Mouse (Mus musculus) kidney, postnatal 0 days (tissue): ENCODE measurements at regions not wholly inside any gene's neighbourhood (a gene's known extent, or its start where the extent isn't known, plus 50 kb on each side); places are given as distances from the start of the nearest gene placed in this dataset.
A peak's percentile ranks its signal among the peaks of the same experiment; 100 is the strongest.

Experiments
- ATAC-seq: fragments of 200-750 bp; cut with Nextera tagmentation; replicated peaks from 2 replicates; pipeline ENCODE4 v1.8.0; 2017; ENCODE audit warnings: low read depth, moderate number of reproducible peaks, moderate TSS enrichment, moderate library complexity; ENCODE audit not compliant: low FRiP score
- DNase-seq: peaks from one replicate; pipeline ENCODE4 v3.0.0-alpha.2; 2016; ENCODE audit warnings: low spot score
- H3K27ac ChIP-seq: fragments of 300-500 bp; sonication (generic); 2 replicates; pipeline ENCODE4 v1.5.1; 2014; ENCODE audit warnings: mild to moderate bottlenecking
- H3K27me3 ChIP-seq: fragments of 300-500 bp; sonication (generic); 2 replicates; pipeline ENCODE4 v1.6.1; 2014; ENCODE audit warnings: low read length, mixed read lengths; ENCODE audit not compliant: insufficient read depth
- H3K36me3 ChIP-seq: fragments of 300-500 bp; sonication (generic); 2 replicates; pipeline ENCODE4 v1.6.1; 2014; ENCODE audit warnings: low read length, mixed read lengths; ENCODE audit not compliant: insufficient read depth
- H3K4me1 ChIP-seq: fragments of 300-500 bp; sonication (generic); replicated peaks from 2 replicates; pipeline ENCODE4 v1.6.1; 2014; ENCODE audit warnings: antibody characterized with exemption, low read length, mixed read lengths; ENCODE audit not compliant: insufficient read depth
- H3K4me2 ChIP-seq: fragments of 300-500 bp; sonication (generic); 2 replicates; pipeline ENCODE4 v1.6.1; 2014; ENCODE audit warnings: mild to moderate bottlenecking, low read length, moderate library complexity, mixed read lengths
- H3K4me3 ChIP-seq: fragments of 300-500 bp; sonication (generic); replicated peaks from 2 replicates; pipeline ENCODE4 v1.5.1; 2014; ENCODE audit warnings: low read depth, low read length
- H3K9ac ChIP-seq: fragments of 300-500 bp; sonication (generic); 2 replicates; pipeline ENCODE4 v1.6.1; 2014; ENCODE audit warnings: low read depth, low read length
- H3K9me3 ChIP-seq: fragments of 300-500 bp; sonication (generic); replicated peaks from 2 replicates; pipeline ENCODE4 v1.6.1; 2016; ENCODE audit warnings: low read length, inconsistent platforms, mixed read lengths
- CTCF ChIP-seq: IDR thresholded peaks from 2 replicates; pipeline ENCODE4 v1.5.1; 2016; ENCODE audit warnings: antibody characterized with exemption, low read depth, mild to moderate bottlenecking, moderate library complexity
- WGBS: fragments of 180-500 bp; shearing (Covaris S2); extraction: QIAGEN DNeasy Blood & Tissue Kit; methylation state at CpG from one replicate; pipeline ENCODE4 v1.1.7; 2014; 5-methylcytosine and 5-hydroxymethylcytosine counted together

DNA sequence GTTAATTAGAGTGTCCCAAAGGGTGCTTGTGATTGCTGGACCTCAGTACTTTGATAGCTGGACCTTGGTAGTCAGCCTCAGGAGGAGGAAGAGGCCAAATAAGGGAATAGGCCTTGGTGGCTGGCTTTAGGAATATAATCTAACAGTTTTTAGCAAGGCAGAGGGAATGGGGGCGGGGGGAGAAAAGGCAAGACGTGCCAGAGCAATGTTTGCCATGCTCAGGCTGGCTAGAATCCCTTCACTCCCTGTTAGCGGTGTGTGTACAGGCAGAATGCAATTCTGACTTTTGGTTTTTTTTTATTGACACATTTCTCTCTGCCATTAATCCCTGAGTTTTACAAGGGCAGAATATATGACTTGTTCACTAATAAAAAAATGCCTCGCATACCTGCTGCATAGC is 192.2 kb downstream of the Suds3 start:
- Histone ChIP-seq H3K4me3 (no peak overlapping the region), H3K27me3 (no peaks in the 10 kb centered on the region), H3K9me3 (no peaks in the 10 kb centered on the region), H3K36me3 (no peaks in the 10 kb centered on the region), H3K27ac (no peak overlapping the region), H3K9ac (no peak overlapping the region), H3K4me2 (no peak overlapping the region), H3K4me1 (no peaks in the 10 kb centered on the region)
- 67% methylated on average over 4 of the region's 4 CpGs for WGBS
- no peak for TF ChIP-seq CTCF
- ATAC-seq (no peak), DNase-seq (no peak)

DNA sequence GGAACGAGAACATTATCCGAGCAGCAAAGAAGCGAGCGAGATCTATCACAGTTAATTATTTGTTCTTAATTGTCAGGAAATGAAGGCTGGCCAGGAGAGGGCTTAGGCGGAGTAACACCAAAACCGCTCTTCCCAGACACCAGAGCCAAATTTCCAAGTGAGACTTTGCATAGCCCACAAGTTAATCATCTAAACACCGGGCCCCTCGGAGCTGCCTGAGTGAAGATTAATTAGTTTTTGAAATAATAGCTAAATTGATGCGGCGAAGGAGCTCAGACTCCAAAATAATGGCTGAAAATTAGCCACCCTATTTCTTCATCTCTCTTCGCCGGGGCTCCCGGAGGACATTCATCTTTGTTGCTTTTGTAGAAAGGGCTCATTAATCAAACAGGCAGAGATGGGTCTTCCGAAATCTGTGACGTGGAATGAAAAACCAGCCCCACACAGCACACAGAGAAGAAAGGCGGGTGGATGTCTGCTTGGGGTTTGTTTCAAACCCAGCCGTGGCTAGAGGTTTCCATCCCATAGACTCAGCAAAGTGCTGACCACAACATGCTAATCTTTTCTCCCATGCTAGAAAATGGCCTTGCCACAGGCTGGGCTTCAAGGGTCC is 193.7 kb downstream of the Suds3 start:
- H3K36me3 ChIP-seq: no peaks in the 10 kb centered on the region
- no peaks in the 10 kb centered on the region for H3K9me3 ChIP-seq
- ATAC-seq (no peak), DNase-seq (no peak)
- TF ChIP-seq CTCF: no peak
- H3K27ac ChIP-seq: no peak overlapping the region
- H3K4me3 ChIP-seq: no peak overlapping the region
- no peaks in the 10 kb centered on the region for H3K27me3 ChIP-seq
- H3K4me2 ChIP-seq: no peak overlapping the region
- 54% methylated on average over 17 of the region's 17 CpGs for WGBS
- no peak overlapping the region for H3K9ac ChIP-seq
- H3K4me1 ChIP-seq: no peaks in the 10 kb centered on the region

DNA sequence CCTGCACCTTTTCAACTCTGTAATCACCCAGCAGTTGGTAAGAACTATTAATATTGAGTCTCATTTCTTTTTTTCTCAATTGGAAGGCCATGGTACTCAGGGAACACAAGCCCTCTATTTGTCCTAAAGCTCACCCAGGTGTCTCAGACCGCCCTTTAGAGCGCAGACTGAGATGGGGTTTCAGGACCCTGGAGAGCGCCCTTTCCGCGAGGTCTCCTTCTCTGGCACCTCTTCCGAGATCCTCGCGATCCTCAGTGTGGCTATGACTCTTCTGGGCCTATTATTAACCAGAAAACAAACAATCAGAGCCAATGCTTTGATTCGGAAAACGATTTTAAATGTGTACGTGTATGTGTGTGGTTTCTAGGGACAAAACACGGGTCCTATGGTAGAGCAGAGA is 201.0 kb downstream of the Suds3 start:
- ATAC-seq: no peak
- H3K27ac ChIP-seq: no peak overlapping the region
- no peaks in the 10 kb centered on the region for H3K9me3 ChIP-seq
- H3K4me1 ChIP-seq: no peaks in the 10 kb centered on the region
- peak; percentile 56 for DNase-seq
- 35% methylated on average over 12 of the region's 12 CpGs for WGBS
- H3K4me3 ChIP-seq: no peak overlapping the region
- no peak for TF ChIP-seq CTCF
- H3K36me3 ChIP-seq: no peaks in the 10 kb centered on the region
- H3K27me3 ChIP-seq: no peaks in the 10 kb centered on the region
- H3K9ac ChIP-seq: no peak overlapping the region
- H3K4me2 ChIP-seq: no peak overlapping the region

DNA sequence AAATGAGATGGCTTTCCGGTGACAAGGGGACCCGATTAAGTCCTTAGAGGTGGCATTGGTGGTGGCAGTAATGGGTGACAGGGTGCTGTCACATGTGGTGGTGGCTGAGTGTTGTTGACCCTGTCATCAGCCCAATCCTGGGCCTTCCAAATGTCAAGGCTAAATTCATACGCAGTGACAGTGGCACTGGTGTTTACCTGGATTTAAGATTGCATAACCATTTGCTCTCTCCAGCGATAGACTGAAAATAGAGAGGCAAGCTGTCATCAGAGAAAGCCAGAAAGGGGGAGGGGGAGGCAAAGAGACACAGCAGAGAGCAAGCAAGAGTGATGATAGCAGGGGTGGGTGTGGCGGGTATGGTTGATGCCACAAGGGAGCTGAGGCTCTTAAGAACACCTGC is 215.1 kb downstream of the Suds3 start:
- ATAC-seq: no peak
- H3K9ac ChIP-seq: no peak overlapping the region
- WGBS: 87% methylated on average over 5 of the region's 5 CpGs
- H3K4me3 ChIP-seq: no peak overlapping the region
- no peaks in the 10 kb centered on the region for H3K36me3 ChIP-seq
- H3K27me3 ChIP-seq: no peaks in the 10 kb centered on the region
- no peak for TF ChIP-seq CTCF
- no peak overlapping the region for H3K27ac ChIP-seq
- H3K4me1 ChIP-seq: no peaks in the 10 kb centered on the region
- H3K9me3 ChIP-seq: no peaks in the 10 kb centered on the region
- DNase-seq: no peak
- H3K4me2 ChIP-seq: no peak overlapping the region

DNA sequence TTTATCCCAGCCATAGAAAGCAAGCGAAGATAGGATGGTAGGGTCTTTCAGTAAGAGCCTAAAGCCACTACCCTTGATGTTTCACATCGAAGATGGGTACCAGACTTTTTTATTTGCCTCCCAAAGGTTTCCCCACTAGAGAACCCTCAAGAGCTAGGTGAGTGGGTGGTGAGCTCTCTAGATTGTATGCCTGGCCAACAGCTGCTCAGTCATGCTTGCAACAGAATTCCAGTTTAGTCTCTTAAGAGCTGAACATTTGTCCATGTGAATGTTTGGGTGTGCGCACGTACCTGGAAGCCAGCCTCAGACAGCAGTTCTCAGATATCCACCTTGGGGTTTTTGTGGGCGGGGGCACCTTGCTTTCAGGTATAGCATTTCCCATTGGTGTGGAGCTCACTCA is 218.5 kb downstream of the Suds3 start:
- DNase-seq (no peak), ATAC-seq (no peak)
- H3K36me3 ChIP-seq: no peaks in the 10 kb centered on the region
- no peak overlapping the region for H3K4me2 ChIP-seq
- no peaks in the 10 kb centered on the region for H3K9me3 ChIP-seq
- TF ChIP-seq CTCF: no peak
- H3K27ac ChIP-seq: no peak overlapping the region
- no peaks in the 10 kb centered on the region for H3K27me3 ChIP-seq
- WGBS: 81% methylated on average over 5 of the region's 5 CpGs
- H3K4me1 ChIP-seq: no peaks in the 10 kb centered on the region
- no peak overlapping the region for H3K4me3 ChIP-seq
- H3K9ac ChIP-seq: no peak overlapping the region

DNA sequence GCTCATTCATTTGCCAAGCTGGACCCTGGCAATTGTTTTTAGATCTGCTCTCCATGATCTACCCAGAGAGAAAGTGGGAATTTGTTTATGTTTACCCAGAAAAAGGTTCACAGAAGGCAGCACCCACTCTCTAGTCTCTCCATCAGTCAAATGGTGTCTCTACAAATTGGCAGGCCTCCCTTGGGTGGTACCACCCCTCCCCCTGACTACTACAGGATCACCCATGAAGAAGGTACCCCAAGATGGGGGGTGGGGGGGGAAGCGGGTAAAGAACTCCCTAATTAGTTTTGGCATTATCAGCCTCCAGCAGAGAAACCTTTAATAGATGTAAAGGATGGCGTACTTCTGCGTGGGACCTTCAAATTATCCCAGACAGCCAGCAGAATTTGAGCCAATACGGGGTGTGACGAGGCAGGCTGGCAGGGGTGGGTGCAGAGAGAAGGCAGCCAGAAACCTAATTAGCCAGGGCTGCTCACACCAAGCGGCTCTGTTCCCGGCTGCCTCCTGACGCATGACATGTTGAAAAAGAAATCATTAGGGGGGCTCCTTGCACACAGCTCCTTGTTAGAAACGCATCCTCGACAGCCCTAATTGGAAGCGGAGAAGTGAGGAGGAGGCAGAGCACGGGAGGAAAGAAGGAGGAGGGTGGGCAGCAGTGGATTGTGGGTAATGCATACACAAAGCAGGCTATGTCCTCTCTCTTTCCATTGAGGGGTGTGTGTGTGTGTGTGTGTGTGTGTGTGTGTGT is 220.7 kb downstream of the Suds3 start:
- Histone ChIP-seq H3K27ac (no peak overlapping the region), H3K9me3 (no peaks in the 10 kb centered on the region), H3K9ac (no peak overlapping the region), H3K4me2 (no peak overlapping the region), H3K36me3 (no peaks in the 10 kb centered on the region), H3K27me3 (no peaks in the 10 kb centered on the region), H3K4me1 (no peaks in the 10 kb centered on the region), H3K4me3 (no peak overlapping the region)
- 44% methylated on average over 12 of the region's 12 CpGs for WGBS
- ATAC-seq (no peak), DNase-seq (peak; percentile 13)
- TF ChIP-seq CTCF: no peak

DNA sequence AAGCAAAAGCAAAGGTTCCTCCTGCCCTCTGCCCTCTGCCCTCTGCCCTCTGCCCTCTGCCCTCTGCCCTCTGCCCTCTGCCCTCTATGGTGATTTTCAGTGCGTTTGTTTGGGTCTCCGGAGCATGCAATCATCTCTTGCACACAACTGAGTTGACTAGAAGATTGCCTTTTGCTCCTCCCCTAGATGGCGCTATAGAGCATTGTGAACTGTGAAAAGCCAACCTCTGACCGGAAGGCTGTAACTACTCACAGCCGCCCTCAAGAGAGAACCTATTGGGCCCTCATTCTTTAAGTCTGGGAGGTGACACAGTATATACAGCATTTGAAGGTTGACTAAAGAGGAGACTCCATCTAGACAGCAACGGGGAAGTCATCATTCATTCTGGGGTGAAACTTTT is 221.3 kb downstream of the Suds3 start:
- 87% methylated on average over 6 of the region's 6 CpGs for WGBS
- Histone ChIP-seq H3K27me3 (no peaks in the 10 kb centered on the region), H3K9me3 (no peaks in the 10 kb centered on the region), H3K27ac (no peak overlapping the region), H3K4me3 (no peak overlapping the region), H3K36me3 (no peaks in the 10 kb centered on the region), H3K9ac (no peak overlapping the region), H3K4me1 (no peaks in the 10 kb centered on the region), H3K4me2 (no peak overlapping the region)
- no peak for DNase-seq
- no peak for ATAC-seq
- peak; percentile 33; the same call in 1 of the 2 replicates for TF ChIP-seq CTCF
